Mouse (Mus musculus) testis, postnatal 14 days (tissue): ENCODE data around the gene Anp32b.

Experiments
- DNase-seq: peaks from one replicate; pipeline ENCODE4 v3.0.0; 2021; ENCODE audit warnings: low spot score

Anp32b gene

DNA sequence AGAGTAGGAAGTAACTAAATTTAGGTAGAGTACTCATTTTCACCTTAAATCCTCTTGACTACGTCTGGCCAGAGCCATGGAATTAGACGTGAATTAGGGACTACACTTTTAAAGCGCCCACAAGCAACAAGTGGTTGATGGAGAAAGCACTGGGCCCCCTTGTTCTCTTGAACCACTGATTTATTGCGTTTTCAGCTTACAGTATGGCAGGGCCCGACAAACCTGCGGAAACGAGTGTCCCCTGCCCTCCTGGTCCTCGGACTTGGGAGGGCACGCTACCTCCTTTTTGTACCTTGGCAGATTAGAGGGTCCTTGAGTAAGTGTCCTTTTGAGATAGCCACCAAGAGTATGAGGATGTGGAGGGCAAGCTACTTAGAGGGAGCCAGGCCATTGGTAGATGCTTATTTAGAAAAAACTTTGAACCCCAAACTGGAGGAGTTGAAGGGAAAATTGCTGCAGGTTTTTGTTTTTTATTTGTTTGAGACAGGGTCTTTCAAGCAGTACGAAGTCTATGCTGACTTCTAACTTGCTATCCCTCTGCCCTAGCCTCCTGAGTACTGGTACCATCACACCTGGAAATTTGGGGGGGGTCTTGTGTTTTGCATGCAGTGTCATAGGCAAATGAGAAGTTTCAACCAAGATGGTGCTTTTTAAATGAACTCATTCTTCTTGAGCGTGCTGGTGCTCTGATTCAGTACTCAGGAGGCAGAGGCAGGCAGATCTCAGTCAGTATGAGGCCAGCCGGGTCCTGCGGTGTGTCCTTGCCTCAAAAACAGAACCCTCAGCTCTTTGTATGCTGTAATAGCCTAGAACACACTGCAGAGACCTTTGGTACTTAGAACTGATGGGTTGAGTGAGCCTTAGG lies 2.4 kb downstream of the Anp32b start:
- no peak for DNase-seq

DNA sequence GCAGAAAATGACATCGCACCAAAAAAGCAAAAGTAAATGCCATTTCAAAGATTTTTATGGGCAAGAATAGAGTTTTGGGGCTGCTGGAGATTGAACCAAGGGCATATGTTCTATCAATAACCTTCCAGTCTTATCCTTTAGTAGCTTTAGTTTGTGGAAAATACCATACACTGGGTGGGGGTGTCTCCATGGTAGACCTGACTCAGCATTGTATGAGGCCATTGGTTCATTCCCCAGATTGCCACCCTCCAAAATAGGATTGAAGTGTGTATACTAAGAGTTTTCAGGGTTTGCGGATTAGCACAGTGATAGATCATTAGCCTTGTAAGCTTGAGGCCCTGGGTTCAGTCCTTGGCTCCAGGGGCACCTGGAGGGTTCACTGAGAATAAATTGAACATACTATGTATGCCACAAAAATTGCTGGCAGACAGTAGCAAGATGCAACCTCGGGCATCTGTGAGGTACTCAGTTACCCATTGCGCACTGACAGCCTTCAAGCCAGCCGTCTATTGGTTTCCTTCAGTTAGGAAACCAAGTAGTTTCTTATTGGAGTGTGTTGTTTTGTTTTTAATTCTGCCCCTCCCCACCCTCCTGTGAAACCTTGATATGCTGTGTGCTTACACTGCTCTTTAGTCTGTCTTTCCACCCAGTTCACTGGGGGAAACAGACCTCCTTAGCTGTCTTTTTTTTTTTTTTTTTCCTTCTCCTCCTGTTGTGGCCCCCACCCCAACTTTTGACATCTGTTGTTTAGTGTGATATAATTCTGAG lies 3.6 kb downstream of the Anp32b start:
- DNase-seq: no peak

DNA sequence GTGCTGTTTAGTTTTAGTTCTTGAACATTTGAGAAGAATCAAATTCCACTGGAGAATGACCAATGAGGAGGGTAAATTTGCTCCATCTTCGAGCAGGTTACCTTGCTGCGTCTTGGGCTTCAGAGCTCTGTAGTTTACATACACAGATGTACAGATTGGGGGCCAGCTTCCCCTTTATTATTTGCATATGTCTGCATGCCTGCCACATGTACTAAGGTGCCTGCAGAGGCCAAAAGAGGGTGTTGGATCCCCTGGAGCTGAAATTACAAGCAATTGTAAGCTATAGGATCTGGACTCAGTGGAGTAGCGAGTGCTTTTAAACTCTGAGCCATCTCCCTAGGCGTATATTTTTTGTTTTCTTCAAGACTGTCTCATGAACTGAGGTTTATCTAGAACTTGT lies 6.1 kb downstream of the Anp32b start:
- no peak for DNase-seq

DNA sequence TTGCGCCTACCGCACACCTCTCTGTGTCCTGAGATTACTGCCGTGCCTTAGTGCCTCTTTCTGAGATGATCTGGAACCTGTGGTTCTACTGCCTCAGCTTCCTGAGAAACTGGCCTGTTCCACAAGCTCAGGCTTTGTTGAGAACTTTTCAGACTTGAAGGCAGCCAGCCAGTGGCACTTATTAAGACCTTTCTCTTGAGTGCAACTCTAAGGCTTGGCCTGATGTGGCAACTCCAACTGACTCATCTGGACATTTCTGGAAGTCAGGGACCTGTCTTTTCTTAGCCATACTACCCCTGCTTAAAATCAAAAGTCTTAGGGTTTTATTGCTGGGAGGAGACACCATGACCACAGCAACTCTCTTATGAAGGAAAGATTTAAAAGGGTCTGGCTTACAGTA lies 6.5 kb downstream of the Anp32b start:
- no peak for DNase-seq

DNA sequence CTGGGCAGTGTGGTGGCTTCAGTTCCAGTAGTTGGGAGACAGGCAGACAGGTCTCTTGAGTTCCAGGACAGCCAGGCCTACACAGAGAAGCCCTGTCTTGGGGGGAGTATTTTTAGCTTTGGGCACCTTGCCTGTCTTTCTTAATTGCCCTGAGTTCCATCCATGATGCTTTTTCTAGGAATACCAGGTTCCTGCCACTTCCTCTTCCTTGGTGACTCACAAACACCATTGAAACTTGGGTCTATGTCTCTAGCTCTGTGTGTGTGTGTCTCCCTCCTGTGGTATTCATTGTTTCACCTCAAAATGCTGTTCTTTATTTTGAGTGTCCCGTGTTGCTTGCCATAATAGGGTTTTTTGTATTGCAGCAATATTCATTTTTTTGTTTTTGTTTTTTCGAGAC lies 7.7 kb downstream of the Anp32b start:
- DNase-seq: no peak

DNA sequence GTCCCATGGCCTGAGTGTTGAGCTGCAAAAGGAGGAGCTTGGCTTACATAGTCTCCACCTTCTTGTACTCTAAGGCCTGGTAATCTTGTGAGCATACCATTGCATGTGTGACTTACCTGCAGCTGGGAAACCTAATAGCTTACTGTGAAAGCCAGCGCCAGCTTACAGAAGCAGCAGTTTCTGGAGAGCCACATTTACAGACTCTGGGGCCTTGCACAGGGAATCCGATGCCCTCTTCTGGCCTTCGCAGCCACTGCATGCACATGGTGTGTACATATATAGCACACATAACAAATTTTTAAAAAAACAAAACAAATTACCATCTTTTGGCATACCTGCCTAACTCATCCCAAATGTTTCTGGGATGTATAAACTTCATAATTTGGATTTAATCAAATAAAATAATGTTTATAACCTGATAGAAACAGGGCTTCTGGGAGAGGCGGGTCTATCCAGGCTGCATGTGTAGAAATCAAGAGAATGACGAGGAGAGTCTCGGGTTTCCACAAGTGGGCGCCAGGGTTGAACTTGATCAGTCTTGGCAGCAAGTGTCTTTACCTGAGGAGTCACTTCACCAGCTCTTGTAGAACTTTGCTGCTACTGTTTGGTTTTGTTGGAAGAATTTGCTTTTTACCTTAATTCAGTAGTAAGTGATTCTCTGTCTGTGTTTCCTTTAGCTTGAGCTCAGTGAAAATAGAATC lies 12.6 kb downstream of the Anp32b start:
- no peak for DNase-seq

DNA sequence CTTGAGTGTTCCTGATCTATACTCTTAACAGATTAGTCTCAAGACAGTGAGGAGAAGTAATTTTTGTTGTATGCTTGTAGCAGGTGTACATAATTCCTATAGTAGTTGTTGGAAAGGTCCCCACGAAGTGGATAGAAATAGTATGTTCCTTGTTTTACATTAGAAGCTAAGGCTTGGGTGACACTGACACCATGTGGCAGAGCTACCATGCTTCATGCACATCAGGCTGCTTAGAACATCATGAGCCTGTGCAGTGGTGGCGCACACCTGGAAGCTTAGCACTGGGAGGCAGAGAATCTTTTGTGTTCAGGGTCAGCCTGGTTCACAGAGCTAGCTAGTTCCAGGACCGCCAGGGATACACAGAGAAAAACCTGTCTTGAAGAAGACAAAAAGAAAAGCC lies 15.0 kb downstream of the Anp32b start:
- no peak for DNase-seq

DNA sequence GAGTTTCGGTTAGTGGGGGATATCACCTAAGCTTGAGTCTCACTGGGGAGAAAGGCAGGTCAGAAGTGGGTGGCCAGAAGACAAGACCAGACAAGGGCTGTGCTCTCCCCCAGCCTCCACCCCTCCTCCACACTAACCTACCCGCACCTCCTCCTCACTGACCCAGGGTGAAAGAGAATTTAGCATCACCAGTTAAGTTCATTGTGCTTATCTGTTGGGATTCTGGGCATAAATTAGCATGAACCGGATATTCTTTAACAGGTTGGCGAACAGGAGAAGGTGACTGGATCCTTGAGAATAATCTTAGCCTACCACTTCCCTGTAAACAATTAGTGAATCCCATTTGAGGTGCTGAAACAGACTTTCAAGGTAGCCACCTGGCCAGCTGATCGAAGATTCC lies 24.4 kb downstream of the Anp32b start:
- no peak for DNase-seq

DNA sequence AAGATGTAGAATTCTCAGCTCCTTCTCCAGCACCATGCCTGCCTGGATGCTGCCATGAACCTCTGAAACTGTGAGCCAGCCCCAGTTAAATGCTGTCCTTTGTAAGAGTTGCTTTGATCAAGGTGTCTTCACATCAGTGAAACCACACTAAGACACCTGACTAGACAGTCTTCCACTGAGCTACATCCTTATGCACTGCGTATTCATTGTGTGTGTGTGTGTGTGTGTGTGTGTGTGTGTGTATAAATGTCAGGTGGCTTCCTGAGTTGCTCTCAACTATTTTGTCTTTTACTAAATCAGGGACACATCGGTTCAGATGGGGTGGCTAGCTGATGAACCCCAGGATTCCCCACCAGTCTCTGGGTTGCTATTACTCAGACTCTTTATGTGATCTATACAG lies 28.4 kb downstream of the Anp32b start:
- DNase-seq: no peak

DNA sequence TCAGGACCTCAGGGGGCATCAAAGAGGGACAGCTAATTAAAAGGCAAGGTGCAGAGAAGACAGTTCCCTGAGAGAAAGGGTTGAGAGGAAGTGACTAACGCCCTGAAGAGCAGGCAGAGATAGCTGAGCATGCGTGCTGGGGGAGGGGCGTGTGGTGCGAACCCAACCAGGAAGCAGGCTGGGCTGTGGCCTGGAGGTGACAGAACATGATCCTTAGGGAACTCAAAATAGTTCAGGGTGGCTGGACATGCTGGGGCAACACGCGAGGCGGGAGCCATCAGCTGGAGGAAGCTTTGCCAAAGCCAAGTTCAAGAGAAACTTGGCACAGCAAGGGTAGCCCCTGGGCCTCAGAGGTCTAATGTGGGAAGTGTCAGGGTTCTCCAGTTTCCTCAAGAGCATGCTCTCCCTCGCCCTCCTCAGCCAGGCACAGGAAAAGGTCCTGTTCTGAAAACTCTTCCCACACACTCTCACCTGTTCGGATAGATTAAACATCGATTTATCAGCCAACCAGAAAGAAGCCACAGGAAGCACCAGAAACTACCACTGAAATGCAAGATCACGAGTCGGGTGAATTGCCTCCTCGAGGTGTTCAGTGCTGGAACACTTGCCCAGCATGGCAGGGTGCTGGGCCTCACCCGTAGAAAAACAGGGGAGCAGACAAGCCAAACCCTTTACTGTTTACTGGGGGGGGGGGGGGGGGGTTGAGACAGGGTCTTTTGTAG lies 35.2 kb downstream of the Anp32b start:
- DNase-seq: peak; percentile 59

DNA sequence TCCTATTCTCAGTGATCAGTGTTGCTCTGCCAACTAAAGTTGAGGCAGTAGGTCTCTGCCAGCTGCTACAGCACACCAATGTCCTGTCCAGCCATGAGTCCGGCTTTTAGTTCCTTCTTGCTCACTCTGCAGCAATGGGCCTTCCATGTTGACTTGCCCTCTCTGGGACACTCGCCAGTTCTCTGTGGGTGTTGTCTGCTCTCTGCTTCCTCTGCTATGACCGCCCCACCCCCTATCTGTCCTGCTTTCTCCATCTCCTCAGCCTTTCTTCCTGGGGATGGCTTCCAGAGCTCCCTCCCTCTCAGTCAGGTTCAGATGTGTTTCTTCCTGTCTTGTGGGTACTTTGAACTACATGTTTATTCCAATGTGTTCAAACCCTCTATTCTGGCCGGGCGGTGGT lies 36.6 kb downstream of the Anp32b start:
- DNase-seq: peak; percentile 35

DNA sequence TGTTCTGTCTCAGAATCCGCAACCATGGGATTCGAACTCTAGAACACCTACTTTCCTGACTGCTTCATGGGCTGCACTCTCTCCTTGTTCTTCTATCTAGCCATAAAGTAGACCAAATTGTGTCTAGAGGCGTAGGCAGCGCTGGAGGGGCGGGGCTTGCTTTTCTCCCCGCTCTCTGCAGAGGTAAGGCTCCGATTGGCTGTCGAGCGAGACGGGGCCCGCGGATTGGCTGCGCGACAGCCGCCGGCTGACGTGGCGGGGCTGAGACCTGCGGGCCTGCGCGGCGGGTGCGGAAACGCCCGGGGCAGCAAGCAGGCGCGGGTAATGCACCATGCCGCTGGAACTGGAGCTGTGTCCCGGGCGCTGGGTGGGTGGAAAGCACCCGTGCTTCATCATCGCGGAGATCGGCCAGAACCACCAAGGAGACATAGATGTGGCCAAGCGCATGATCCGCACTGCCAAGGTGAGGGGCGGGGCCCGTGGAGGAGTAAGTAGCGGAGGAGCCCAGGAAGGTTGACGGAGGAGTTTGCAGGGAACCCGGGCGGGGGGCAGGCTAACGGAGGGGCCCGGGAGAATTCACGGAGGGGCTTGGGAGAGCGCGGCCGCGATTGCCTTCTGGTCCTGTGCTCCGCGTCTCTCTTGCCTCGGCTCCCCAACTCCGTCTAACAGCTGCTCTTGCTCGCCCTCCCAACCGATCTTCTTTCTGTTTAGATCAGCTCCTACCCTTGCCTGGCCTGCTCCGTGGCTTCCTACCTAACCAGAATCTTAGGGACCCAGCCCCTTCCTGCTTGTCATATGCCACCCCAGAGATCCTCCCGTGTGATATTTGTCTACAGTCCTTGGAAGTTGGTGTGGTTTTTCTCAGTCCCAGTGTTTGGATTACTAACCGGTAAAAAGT lies 38.6 kb downstream of the Anp32b start, which contains the start of gene Nans:
Gene Nans, plus strand, starts transcription at position 221 of the 898 bp plus-strand sequence.
- DNase-seq: peak; percentile 96

DNA sequence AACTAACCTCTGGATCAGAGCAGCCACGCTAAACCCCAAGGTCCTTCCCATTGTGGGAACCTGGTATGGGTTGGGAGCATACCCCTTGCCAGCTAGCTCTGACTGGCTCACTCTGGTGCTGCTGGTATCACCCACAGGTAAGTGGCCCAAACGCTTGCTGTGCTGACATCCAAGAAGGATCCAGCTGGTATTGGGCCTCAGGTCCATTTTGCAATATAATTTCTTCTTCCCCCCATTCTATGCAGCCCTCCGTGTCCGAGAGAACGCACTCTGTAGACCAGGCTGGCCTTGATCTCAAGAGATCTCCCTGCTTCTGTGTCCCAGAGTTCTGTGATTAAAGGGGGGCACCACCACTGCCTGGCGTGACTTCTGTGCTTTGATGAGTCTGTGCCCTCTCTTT lies 42.4 kb downstream of the Anp32b start:
- DNase-seq: no peak

DNA sequence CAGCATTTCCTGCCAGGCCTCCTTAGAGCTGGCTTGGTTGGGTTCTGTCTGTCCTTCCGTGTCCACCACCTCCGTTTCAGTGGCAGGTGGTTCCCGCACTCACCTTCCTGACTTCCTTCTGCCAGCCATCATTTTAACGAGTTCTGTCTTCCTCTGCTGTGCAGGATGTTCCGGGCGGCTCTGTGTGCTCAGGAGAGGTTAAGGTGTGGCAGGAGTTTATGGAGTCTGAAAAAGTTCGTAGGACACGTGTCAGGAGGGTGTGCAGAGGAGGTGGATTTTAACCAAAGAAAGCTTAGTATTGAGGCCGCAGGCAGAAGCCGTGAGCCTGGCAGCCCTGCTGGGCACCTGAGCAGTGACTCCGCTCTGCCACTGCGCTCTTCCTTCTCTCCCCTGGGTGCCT lies 44.8 kb downstream of the Anp32b start:
- no peak for DNase-seq

DNA sequence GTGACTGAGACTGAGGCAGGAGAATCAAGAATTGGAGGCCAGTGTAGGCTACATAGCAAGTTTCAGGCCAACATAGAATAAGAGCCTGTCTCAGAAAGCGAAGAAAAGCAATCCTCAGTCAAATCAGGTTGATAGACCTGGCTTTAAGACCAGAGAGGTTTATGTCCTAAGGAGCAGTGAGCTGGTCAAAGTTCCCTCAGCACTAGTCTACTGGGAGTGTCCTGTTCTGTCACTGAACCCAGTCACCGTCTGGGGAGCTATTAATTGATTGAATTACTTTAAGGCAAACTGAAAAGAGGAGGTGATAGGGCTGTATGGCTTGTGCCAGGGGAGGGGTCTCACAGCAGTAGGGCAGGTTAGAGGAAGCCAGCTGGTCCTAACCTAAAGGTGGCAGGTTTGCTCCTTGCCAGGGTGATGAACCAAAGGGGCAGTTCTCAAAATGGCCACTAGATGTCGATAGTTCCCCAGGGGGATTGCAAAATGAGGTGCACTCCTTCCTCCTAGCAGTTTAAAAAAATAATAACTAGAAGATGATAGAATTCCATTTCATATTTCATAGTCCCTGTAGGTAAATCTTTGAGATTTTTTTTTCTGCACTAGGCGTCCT lies 46.7 kb downstream of the Anp32b start:
- peak; percentile 47 for DNase-seq

DNA sequence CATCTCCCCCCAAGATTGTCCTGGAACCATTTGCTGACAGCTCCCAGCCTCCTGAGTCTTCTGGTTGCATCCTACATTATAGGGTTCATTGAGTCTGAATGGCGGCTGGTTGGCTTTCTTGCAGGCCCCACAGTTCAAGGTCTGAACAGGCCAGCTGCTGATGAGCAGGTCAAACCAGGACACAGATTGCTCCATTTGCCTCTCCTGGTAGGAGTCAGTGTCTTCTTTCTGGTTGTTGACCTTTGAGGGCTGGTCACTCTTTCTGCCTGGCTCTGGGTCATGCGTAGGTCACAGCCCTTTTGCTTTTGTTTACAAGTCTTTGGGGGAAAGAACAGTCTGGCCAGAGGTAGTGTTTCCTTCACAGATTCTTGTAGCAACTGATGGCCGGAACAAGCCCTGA lies 47.8 kb downstream of the Anp32b start:
- DNase-seq: no peak

DNA sequence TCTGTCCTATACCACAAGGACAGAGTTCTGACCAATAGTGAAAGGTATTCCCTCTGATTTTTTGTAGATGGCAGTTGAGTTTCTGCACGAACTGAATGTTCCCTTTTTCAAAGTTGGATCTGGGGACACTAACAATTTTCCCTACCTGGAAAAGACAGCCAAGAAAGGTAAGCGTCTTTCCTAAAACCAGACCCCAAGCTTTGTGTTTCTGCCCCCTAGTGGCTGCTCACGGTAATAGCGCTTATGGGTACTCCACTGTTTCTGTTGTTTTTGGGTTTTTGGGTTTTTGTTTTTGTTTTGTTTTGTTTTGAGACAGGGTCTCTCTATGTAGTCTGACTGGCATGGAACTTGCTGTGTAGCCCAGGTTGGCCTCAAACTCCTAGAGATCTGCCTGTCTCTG lies 48.3 kb downstream of the Anp32b start:
- DNase-seq: no peak

DNA sequence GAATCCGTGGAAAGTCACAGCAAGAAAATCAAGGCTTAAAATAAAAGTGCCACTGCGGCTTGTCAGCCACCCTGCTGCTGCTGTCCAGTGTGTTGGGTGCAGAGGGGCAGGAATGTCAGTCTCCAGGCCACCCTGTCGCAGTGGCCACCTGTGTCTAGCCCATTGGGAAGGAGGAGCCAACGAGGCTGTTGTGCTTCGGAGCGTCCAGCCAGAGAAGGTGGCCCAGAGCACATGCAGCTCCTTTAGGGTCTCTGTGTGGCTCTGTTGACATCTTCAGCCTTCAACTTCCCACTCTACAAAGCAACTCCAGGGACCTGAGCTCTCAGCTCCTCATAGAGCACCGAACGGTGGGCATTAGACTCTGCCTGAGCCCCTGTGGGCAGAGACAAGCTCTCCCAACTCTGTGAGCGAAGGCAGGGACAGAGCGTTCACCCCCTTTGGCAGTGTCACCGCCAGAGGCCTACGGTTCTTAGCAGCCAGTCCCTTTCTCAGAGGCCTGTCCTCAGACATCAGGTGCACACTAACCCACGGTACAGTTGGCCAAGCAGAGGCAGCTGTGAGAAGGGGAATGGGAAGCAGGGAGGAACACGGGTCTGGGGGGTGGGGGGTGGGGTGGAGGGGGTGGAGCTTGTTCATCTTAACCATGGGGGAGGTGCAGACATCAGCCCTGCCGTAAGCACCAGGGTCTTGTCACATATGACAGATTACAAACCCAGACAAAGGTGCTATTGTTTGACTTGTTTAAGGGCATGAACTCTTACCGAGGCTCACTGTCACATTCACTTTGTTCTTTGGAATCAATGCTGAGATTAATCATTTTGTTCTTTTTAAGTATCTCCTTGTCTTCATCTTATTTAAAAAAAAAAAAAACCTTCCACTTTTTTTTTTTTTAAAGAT lies 52.2 kb downstream of the Anp32b start:
- no peak for DNase-seq

DNA sequence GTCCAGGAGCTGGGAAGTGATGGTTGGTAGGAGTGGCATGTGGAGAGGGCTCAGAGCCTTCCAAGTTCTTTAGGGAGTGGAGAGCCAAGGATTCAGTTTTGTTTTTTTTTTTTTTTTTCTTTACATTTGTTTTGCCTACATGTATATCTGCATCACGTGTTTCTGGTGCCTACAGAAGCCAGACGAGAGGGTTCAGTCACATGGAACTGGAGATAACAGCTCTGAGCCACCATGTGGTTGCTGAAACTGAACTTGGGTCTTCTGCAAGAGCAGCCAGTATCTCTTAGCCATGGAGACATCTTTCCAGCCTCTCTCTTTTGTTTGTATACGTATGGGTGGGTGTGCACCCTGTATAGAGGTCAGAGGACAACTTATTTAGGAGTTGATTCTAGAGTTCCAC lies 53.2 kb downstream of the Anp32b start:
- DNase-seq: no peak
